Mouse (Mus musculus): ENCODE data around the gene Carhsp1.

GRCm38 (mm10) chr16:8655599-8655998, 16.4 kb downstream of the Carhsp1 start:
- TF ChIP-seq CTCF (IDR thresholded peaks at IDR 0.05; ENCODE audit: borderline replicate concordance, extremely low read depth, insufficient read depth, insufficient read length) (no peak), POLR2A (IDR thresholded peaks at IDR 0.05; ENCODE audit: borderline replicate concordance, extremely low read depth, insufficient read depth, insufficient read length, poor library complexity, severe bottlenecking) (no peak)
